Mouse (Mus musculus) ES-Bruce4 (cell line): ENCODE measurements at regions not wholly inside any gene's neighbourhood (a gene's known extent, or its start where the extent isn't known, plus 50 kb on each side); places are given as distances from the start of the nearest gene placed in this dataset.
"Not testable (repeated sequence)": the region's sequence is repeated elsewhere in the genome, so short reads cannot be mapped to it uniquely, and the experiment has no call there.

Source experiments
- H3K27ac ChIP-seq: 2 replicates; pipeline ENCODE4 v1.5.1; 2012; ENCODE audit warnings: low read length, inconsistent platforms; ENCODE audit not compliant: insufficient read depth
- H3K27me3 ChIP-seq: 2 replicates; pipeline ENCODE4 v1.6.1; 2012; ENCODE audit warnings: mild to moderate bottlenecking, low read length, inconsistent platforms; ENCODE audit not compliant: control insufficient read depth, poor library complexity, insufficient read depth, severe bottlenecking
- H3K36me3 ChIP-seq: 2 replicates; pipeline ENCODE4 v1.6.1; 2012; ENCODE audit warnings: inconsistent platforms, mild to moderate bottlenecking, low read length, moderate library complexity; ENCODE audit not compliant: control insufficient read depth, poor library complexity, insufficient read depth, severe bottlenecking
- H3K4me1 ChIP-seq: one replicate; pipeline ENCODE4 v1.8.1; 2011; ENCODE audit warnings: low read length; ENCODE audit not compliant: control insufficient read depth, insufficient read depth
- H3K4me3 ChIP-seq: 2 replicates; pipeline ENCODE4 v1.5.1; 2011; ENCODE audit warnings: low read depth, mild to moderate bottlenecking, low read length
- H3K9ac ChIP-seq: 2 replicates; pipeline ENCODE4 v1.6.1; 2012; ENCODE audit warnings: low read depth, mild to moderate bottlenecking, inconsistent platforms; ENCODE audit not compliant: poor library complexity, severe bottlenecking
- H3K9me3 ChIP-seq: replicated peaks from 2 replicates; pipeline ENCODE4 v1.6.1; 2012; ENCODE audit warnings: mild to moderate bottlenecking, low read length, inconsistent platforms; ENCODE audit not compliant: control insufficient read depth, poor library complexity, insufficient read depth, severe bottlenecking
- CTCF ChIP-seq: IDR thresholded peaks from one replicate; pipeline ENCODE4 v1.8.1; 2011; ENCODE audit warnings: low read depth, low read length
- EP300 ChIP-seq: IDR thresholded peaks from 2 replicates; pipeline ENCODE4 v1.6.1; 2011; ENCODE audit warnings: low read depth, low read length; ENCODE audit not compliant: insufficient read depth
- POLR2A ChIP-seq: IDR thresholded peaks from one replicate; pipeline ENCODE4 v1.8.1; 2011; ENCODE audit warnings: low read length; ENCODE audit not compliant: insufficient read depth

DNA sequence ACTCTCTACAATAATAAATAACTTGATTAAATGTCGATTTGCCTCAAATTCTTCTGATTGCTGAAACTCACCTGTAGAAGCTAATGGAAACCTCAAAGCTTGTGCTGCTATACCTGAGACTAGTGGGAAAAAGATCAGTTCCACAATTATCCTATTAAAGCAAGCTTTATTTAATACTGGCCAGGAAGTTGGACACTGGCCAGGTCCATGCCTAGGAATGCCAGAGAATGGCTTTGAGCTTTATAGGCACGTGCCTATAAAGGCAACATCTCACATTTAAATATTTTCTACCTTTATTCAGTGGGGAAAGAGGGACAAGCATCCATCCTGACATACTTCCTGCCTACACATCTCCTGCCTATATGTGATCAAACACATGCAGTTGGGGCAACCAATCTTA, 575.8 kb downstream of the Cypt12 start:
- Histone ChIP-seq H3K4me3 (no peak overlapping the region), H3K27me3 (no peaks in the 10 kb centered on the region), H3K9me3 (0 out of 2 replicates have a peak, but pooled peaks cover 5% of the 10 kb centered on the region), H3K27ac (no peak overlapping the region), H3K4me1 (peaks cover 3% of the 10 kb centered on the region), H3K36me3 (no peaks in the 10 kb centered on the region; the same call in 1 of the 2 replicates), H3K9ac (no peak overlapping the region)
- TF ChIP-seq POLR2A (no peak), EP300 (no peak), CTCF (no peak)

GRCm38 (mm10) chr3:18557201-18557600, 609.0 kb downstream of the Cypt12 start:
- Histone ChIP-seq H3K27me3 (no peaks in the 10 kb centered on the region), H3K36me3 (no peaks in the 10 kb centered on the region), H3K9ac (no peak overlapping the region), H3K4me3 (no peak overlapping the region), H3K27ac (no peak overlapping the region), H3K9me3 (peaks cover 2% of the 10 kb centered on the region; the same call in 1 of the 2 replicates), H3K4me1 (no peaks in the 10 kb centered on the region)
- TF ChIP-seq EP300, result no peak

GRCm38 (mm10) chr3:18560282-18560785, 612.1 kb downstream of the Cypt12 start:
- H3K27ac ChIP-seq, result no peak overlapping the region
- no peaks in the 10 kb centered on the region for H3K36me3 ChIP-seq
- H3K4me1 ChIP-seq, result no peaks in the 10 kb centered on the region
- no peak overlapping the region for H3K9ac ChIP-seq
- TF ChIP-seq CTCF, result no peak
- TF ChIP-seq EP300, result no peak
- TF ChIP-seq POLR2A, result no peak
- H3K27me3 ChIP-seq, result no peaks in the 10 kb centered on the region
- H3K9me3 ChIP-seq, result peaks cover 2% of the 10 kb centered on the region; the same call in 1 of the 2 replicates
- H3K4me3 ChIP-seq, result no peak overlapping the region

DNA sequence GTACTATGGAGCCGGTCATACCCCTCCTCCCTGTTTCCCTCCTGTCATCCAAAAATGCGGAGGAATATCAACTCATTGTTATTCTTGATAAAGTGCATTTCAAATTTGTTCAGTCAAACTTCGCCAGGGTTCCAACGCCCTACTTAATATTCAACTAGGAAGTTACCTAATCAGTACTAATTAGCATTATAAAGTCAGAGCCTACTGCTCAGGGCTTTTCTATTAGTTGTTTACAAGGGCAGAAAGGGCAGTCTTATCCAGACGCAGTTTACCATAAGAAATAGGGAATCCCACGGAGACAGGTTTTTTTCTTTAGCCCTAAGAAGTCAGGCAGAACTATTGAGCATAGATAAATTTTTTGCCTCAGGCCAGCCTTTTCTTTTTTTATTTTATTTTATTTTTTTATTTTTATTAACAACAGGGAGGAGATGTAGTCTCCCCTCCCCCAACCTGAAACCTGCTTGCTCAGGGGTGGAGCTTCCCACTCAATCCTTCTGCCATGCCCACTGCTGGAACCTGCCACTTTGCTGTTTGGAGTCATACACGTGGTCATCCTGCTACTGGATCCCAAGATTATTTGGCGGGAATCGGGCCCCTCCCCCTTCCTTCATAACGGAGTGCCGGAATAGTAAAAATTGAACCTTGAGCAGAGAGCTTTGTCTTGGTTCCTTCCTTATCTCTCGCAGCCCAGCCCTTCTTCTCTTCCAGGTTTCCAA, 632.9 kb downstream of the Cypt12 start:
- H3K9me3 ChIP-seq, H3K4me3 ChIP-seq, H3K27me3 ChIP-seq, H3K36me3 ChIP-seq, H3K9ac ChIP-seq, H3K4me1 ChIP-seq: not testable (repeated sequence)
- H3K27ac ChIP-seq, result peak overlapping the region; percentile 48; the same call in 1 of the 2 replicates

DNA sequence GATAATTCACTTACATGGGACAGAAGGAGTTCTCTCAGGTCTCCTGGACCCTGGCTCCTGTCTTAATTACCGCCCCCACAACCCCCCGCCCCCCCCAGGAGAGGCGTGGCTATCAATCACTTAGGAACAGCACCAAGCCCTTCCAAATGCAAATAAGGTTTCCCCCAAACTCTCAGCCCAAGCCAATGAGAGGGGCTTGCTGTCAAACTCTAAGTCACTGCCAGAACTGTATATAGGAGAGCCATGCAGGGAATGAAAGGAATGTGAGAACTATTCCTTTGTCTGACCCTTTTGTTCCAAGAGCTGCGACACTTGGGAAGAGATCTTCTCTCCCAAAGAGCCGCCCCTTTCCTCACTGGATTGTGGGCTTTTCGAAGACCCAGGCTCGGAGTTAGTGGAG, 672.4 kb downstream of the Cypt12 start:
- Histone ChIP-seq H3K4me3 (no peak overlapping the region), H3K27ac (peak overlapping the region; percentile 67), H3K9me3 (no peaks in the 10 kb centered on the region), H3K9ac (0 out of 2 replicates have a peak overlapping the region, but pooled peaks have one; percentile 52), H3K4me1 (peaks cover 6% of the 10 kb centered on the region), H3K36me3 (no peaks in the 10 kb centered on the region), H3K27me3 (no peaks in the 10 kb centered on the region)
- TF ChIP-seq POLR2A, result no peak
- no peak for TF ChIP-seq CTCF
- no peak for TF ChIP-seq EP300

DNA sequence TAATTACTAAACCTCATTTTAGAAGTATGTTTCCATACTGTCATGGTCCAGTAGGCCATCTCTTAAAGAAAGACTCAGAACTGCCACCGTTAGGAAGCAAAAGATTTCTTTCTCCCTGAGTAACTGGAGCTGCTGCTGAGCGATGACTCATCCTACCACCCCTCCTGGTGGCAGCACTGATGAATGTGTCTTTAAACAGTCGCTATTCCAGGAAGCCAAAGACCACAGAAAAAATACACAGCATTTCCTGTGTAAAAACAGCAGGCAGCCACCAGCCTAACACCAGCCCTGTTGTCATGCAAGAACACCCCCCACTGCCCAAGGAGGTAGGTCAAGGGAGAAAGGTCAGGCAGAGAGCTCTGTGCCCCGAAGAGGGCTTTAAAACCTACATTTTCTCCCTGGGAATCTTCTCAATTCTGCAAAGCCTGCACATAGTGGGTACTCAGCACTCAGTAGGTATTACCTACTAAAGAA, 675.7 kb downstream of the Cypt12 start:
- no peak overlapping the region for H3K4me3 ChIP-seq
- H3K9ac ChIP-seq, result no peak overlapping the region
- H3K9me3 ChIP-seq, result no peaks in the 10 kb centered on the region
- peak; percentile 49 for TF ChIP-seq CTCF
- TF ChIP-seq EP300, result peak; percentile 98
- TF ChIP-seq POLR2A, result no peak
- H3K36me3 ChIP-seq, result no peaks in the 10 kb centered on the region
- H3K4me1 ChIP-seq, result peaks cover 6% of the 10 kb centered on the region
- H3K27ac ChIP-seq, result peak overlapping the region; percentile 51; the same call in 1 of the 2 replicates
- no peaks in the 10 kb centered on the region for H3K27me3 ChIP-seq
